Mouse (Mus musculus): ENCODE measurements around the gene Teddm3. TPM values are rescaled to one million over a fixed set of nuclear protein-coding genes. Genes with fewer than 3 reads are reported as not detected.

Teddm3 gene
- total and polyA plus RNA-seq, 3 experiments = not detected

DNA sequence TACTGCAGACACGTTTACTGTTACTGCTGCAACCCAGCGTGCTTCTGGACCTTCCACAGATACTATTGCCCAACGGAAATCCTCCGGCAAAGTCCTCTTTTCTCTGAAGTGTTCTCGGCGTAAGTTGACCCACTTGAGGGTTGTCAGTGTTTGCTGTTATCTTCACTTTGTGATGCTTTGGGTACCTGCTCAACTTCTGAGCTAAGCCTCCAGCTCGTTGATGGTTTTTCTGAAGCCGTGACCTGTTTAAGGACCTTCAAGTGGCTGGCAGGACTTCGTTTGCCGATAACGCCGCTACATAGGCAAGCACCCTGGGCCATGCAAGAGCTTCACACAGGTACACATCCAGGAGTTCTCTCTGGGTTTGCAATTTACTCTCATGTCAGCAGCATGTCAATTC lies 40.4 kb upstream of the Teddm3 start:
- TF ChIP-seq CHD1 (IDR thresholded peaks at IDR 0.05; ENCODE audit: low read depth, low read length) = no peak
- TF ChIP-seq BHLHE40 (IDR thresholded peaks at IDR 0.05; ENCODE audit: borderline replicate concordance, low read depth, low read length) = no peak
- TF ChIP-seq GABPA (IDR thresholded peaks at IDR 0.05; ENCODE audit: low read depth, low read length) = no peak
- TF ChIP-seq UBTF (IDR thresholded peaks at IDR 0.05; ENCODE audit: borderline replicate concordance, insufficient read depth, low read depth, low read length) = no peak
- no peak for TF ChIP-seq TAL1 (IDR thresholded peaks at IDR 0.05; ENCODE audit: low read length)
- TF ChIP-seq MXI1 (IDR thresholded peaks at IDR 0.05; ENCODE audit: low read depth, low read length) = no peak
- Histone ChIP-seq H3K9me3 (replicated peaks; ENCODE audit: insufficient read depth, low read length) (no peaks in the 10 kb centered on the region), H3K79me2 (ENCODE audit: control insufficient read depth, insufficient read depth, low read length, poor library complexity) (no peaks in the 10 kb centered on the region), H3K4me1 (ENCODE audit: control insufficient read depth in 1 of 2, insufficient read depth in 2 of 2, low read length in 2 of 2) (peaks cover 0 to 15% of the 10 kb centered on the region in 2 experiments; a peak in 1 of 4 replicates), H3K9ac (ENCODE audit: control insufficient read depth, low read depth, low read length, poor library complexity, severe bottlenecking) (no peak overlapping the region), H3K4me3 (ENCODE audit: control insufficient read depth in 1 of 2, insufficient read depth in 1 of 2, low read depth in 2 of 2, low read length in 2 of 2) (no peak overlapping the region), H3K27ac (ENCODE audit: control insufficient read depth, low read depth, low read length) (no peak overlapping the region), H3K27me3 (ENCODE audit: control insufficient read depth in 1 of 2, insufficient read depth in 2 of 2, low read length in 2 of 2) (no peaks in the 10 kb centered on the region), H3K36me3 (ENCODE audit: control insufficient read depth in 1 of 2, insufficient read depth in 2 of 2, low read length in 2 of 2) (peaks cover 0 to 5% of the 10 kb centered on the region in 2 experiments; a peak in 2 of 4 replicates)
- DNase-seq (ENCODE audit: low read depth, low spot score) = no peak

DNA sequence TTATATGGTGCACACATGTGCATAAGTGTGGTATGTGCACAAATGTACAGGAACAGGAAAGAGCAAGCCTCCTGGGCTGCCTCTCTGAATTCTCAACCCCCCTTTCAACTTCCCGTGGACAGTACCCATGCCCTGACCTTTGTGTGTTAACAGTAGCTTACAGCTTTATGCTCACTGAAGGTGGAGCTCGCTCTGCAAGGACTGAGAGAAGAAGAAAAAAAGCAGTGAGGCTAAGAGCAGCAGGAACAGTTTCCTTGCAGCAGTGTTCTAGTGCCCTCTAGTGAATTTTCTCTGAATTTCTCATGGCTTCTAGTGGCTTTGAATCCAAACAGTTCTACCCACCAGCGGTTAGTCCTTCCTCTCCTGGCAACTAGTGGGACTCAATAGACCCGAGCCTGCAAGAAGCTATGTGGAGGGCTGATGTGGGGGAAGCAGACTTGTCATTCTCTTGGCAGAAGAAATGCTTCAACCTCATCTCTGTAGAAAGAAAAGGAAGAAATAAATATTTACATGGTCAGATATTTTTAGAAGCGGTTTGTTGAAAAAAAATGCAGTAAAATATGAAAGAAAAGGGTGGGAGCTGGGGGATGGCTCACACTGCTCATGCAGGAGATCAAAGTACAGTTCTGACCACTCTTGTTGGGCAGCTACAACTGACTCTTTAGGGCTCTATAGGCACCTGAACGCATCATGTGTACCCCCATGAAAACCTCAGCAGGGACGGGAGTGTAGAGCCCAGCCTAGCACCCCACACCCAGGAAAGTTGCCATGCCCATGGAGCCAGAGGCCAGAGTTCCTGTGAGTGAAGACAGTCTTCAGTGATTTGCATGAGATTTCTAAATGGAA lies 38.9 kb upstream of the Teddm3 start:
- peaks cover 0 to 8% of the 10 kb centered on the region in 2 experiments; a peak in 1 of 4 replicates for H3K4me1 ChIP-seq (ENCODE audit: control insufficient read depth in 1 of 2, insufficient read depth in 2 of 2, low read length in 2 of 2)
- H3K4me3 ChIP-seq (ENCODE audit: control insufficient read depth in 1 of 2, insufficient read depth in 1 of 2, low read depth in 2 of 2, low read length in 2 of 2) = no peak overlapping the region
- H3K79me2 ChIP-seq (ENCODE audit: control insufficient read depth, insufficient read depth, low read length, poor library complexity) = no peaks in the 10 kb centered on the region
- no peaks in the 10 kb centered on the region for H3K9me3 ChIP-seq (replicated peaks; ENCODE audit: insufficient read depth, low read length)
- no peak overlapping the region for H3K27ac ChIP-seq (ENCODE audit: control insufficient read depth, low read depth, low read length)
- peaks cover 0 to 3% of the 10 kb centered on the region in 2 experiments; a peak in 2 of 4 replicates for H3K36me3 ChIP-seq (ENCODE audit: control insufficient read depth in 1 of 2, insufficient read depth in 2 of 2, low read length in 2 of 2)
- DNase-seq (ENCODE audit: low read depth, low spot score) = peak; percentile 73
- H3K27me3 ChIP-seq (ENCODE audit: control insufficient read depth in 1 of 2, insufficient read depth in 2 of 2, low read length in 2 of 2) = no peaks in the 10 kb centered on the region
- TF ChIP-seq RAD21 (IDR thresholded peaks at IDR 0.05; ENCODE audit: low read depth, low read length) = peak; percentile 90
- peak; percentile 77 for TF ChIP-seq SMC3 (IDR thresholded peaks at IDR 0.05; ENCODE audit: low read depth, low read length)
- TF ChIP-seq ZC3H11A (IDR thresholded peaks at IDR 0.05; ENCODE audit: low read depth, low read length) = peak; percentile 70
- peak; percentile 29; the same call in 1 of the 2 replicates for TF ChIP-seq MYC (IDR thresholded peaks at IDR 0.05; ENCODE audit: low read depth, low read length)
- peak; percentile 75 for TF ChIP-seq ZNF384 (IDR thresholded peaks at IDR 0.05; ENCODE audit: low read depth, low read length)
- no peak for TF ChIP-seq RCOR1 (IDR thresholded peaks at IDR 0.05; ENCODE audit: low read depth, low read length)
- TF ChIP-seq CTCF (IDR thresholded peaks at IDR 0.05 in 2 of 3, conservative IDR thresholded peaks at IDR 0.05 in 1 of 3; ENCODE audit: control insufficient read depth in 1 of 3, insufficient read depth in 1 of 3, low read depth in 2 of 3, low read length in 3 of 3, poor library complexity in 1 of 3, severe bottlenecking in 1 of 3) = peak; percentile 55 to 90 (median 89)
- TF ChIP-seq TBP (IDR thresholded peaks at IDR 0.05; ENCODE audit: low read depth, low read length) = no peak
- TF ChIP-seq MAFK (IDR thresholded peaks at IDR 0.05; ENCODE audit: borderline replicate concordance, low read depth, low read length) = no peak
- no peak for TF ChIP-seq ZKSCAN1 (IDR thresholded peaks at IDR 0.05; ENCODE audit: low read depth, low read length)
- no peak for TF ChIP-seq JUND (IDR thresholded peaks at IDR 0.05; ENCODE audit: low read depth, low read length)
- no peak overlapping the region for H3K9ac ChIP-seq (ENCODE audit: control insufficient read depth, low read depth, low read length, poor library complexity, severe bottlenecking)

Measured in MEL (cell line).